Mouse (Mus musculus): ENCODE measurements around the gene A730049H05Rik. TPM values are rescaled to one million over a fixed set of nuclear protein-coding genes. Genes with fewer than 3 reads are reported as not detected.

A730049H05Rik gene
- polyA plus RNA-seq, 1 experiment from 2014 or later: not detected

- WGBS (ENCODE audit: insufficient replicate concordance): 75% methylated on average over 3 of the region's 3 CpGs
These were observed 11.9 kb upstream of the A730049H05Rik start for GRCm38 (mm10) chr6:92804254-92804971.

GRCm38 (mm10) chr6:92809818-92810217, 6.5 kb upstream of the A730049H05Rik start:
- WGBS (ENCODE audit: insufficient replicate concordance): 71% methylated on average over 3 of the region's 3 CpGs
- no peak for TF ChIP-seq CTCF (IDR thresholded peaks at IDR 0.05; ENCODE audit: low read depth)
- no peak for TF ChIP-seq EP300 (IDR thresholded peaks at IDR 0.05; ENCODE audit: low read depth)
- Histone ChIP-seq H3K27me3 (ENCODE audit: insufficient read depth, low read length) (no peaks in the 10 kb centered on the region), H3K9me3 (ENCODE audit: low read length) (no peaks in the 10 kb centered on the region), H3K4me3 (ENCODE audit: low read depth, low read length) (no peak overlapping the region), H3K36me3 (replicated peaks; ENCODE audit: insufficient read depth, low read length) (no peaks in the 10 kb centered on the region), H3K9ac (replicated peaks) (no peak overlapping the region), H3K4me2 (ENCODE audit: low read depth, low read length) (no peak overlapping the region), H3K4me1 (ENCODE audit: insufficient read depth) (no peaks in the 10 kb centered on the region), H3K27ac (ENCODE audit: low read depth) (no peak overlapping the region)
- ATAC-seq (no peak), DNase-seq (no peak)

More at GRCm38 (mm10) chr6:92804254-92804971, 11.9 kb upstream of the A730049H05Rik start:
- Histone ChIP-seq H3K9ac (replicated peaks) (no peak overlapping the region), H3K9me3 (ENCODE audit: low read length) (no peaks in the 10 kb centered on the region), H3K4me2 (ENCODE audit: low read depth, low read length) (no peak overlapping the region), H3K4me1 (ENCODE audit: insufficient read depth) (no peaks in the 10 kb centered on the region), H3K27ac (ENCODE audit: low read depth) (no peak overlapping the region), H3K4me3 (ENCODE audit: low read depth, low read length) (no peak overlapping the region), H3K27me3 (ENCODE audit: insufficient read depth, low read length) (no peaks in the 10 kb centered on the region), H3K36me3 (replicated peaks; ENCODE audit: insufficient read depth, low read length) (no peaks in the 10 kb centered on the region)
- DNase-seq (no peak), ATAC-seq (no peak)
- TF ChIP-seq EP300 (IDR thresholded peaks at IDR 0.05; ENCODE audit: low read depth): no peak
- no peak for TF ChIP-seq CTCF (IDR thresholded peaks at IDR 0.05; ENCODE audit: low read depth)

GRCm38 (mm10) chr6:92810628-92811027, 5.7 kb upstream of the A730049H05Rik start:
- Histone ChIP-seq H3K4me2 (ENCODE audit: low read depth, low read length) (no peak overlapping the region), H3K9me3 (ENCODE audit: low read length) (no peaks in the 10 kb centered on the region), H3K4me3 (ENCODE audit: low read depth, low read length) (no peak overlapping the region), H3K27me3 (ENCODE audit: insufficient read depth, low read length) (no peaks in the 10 kb centered on the region), H3K4me1 (ENCODE audit: insufficient read depth) (no peaks in the 10 kb centered on the region), H3K36me3 (replicated peaks; ENCODE audit: insufficient read depth, low read length) (no peaks in the 10 kb centered on the region), H3K27ac (ENCODE audit: low read depth) (no peak overlapping the region), H3K9ac (replicated peaks) (no peak overlapping the region)
- WGBS (ENCODE audit: insufficient replicate concordance): 79% methylated on average over 2 of the region's 2 CpGs
- no peak for ATAC-seq
- DNase-seq: no peak
- TF ChIP-seq EP300 (IDR thresholded peaks at IDR 0.05; ENCODE audit: low read depth) (no peak), CTCF (IDR thresholded peaks at IDR 0.05; ENCODE audit: low read depth) (no peak)

- no peak for ATAC-seq
- Histone ChIP-seq H3K27me3 (ENCODE audit: insufficient read depth, low read length) (no peaks in the 10 kb centered on the region), H3K9me3 (ENCODE audit: low read length) (no peaks in the 10 kb centered on the region), H3K36me3 (replicated peaks; ENCODE audit: insufficient read depth, low read length) (no peaks in the 10 kb centered on the region), H3K9ac (replicated peaks) (no peak overlapping the region), H3K4me1 (ENCODE audit: insufficient read depth) (no peaks in the 10 kb centered on the region), H3K27ac (ENCODE audit: low read depth) (no peak overlapping the region), H3K4me2 (ENCODE audit: low read depth, low read length) (no peak overlapping the region), H3K4me3 (ENCODE audit: low read depth, low read length) (no peak overlapping the region)
- TF ChIP-seq EP300 (IDR thresholded peaks at IDR 0.05; ENCODE audit: low read depth) (no peak), CTCF (IDR thresholded peaks at IDR 0.05; ENCODE audit: low read depth) (no peak)
- no peak for DNase-seq
These were observed 4.7 kb upstream of the A730049H05Rik start for GRCm38 (mm10) chr6:92811566-92811965.

GRCm38 (mm10) chr6:92812702-92813370, 3.4 kb upstream of the A730049H05Rik start:
- H3K4me2 ChIP-seq (ENCODE audit: low read depth, low read length): no peak overlapping the region
- 65% methylated on average over 2 of the region's 2 CpGs for WGBS (ENCODE audit: insufficient replicate concordance)
- H3K27me3 ChIP-seq (ENCODE audit: insufficient read depth, low read length): no peaks in the 10 kb centered on the region
- no peak overlapping the region for H3K27ac ChIP-seq (ENCODE audit: low read depth)
- no peaks in the 10 kb centered on the region for H3K9me3 ChIP-seq (ENCODE audit: low read length)
- no peak overlapping the region for H3K9ac ChIP-seq (replicated peaks)
- H3K4me3 ChIP-seq (ENCODE audit: low read depth, low read length): no peak overlapping the region
- ATAC-seq (no peak), DNase-seq (no peak)
- TF ChIP-seq EP300 (IDR thresholded peaks at IDR 0.05; ENCODE audit: low read depth) (0 out of 2 replicates have a peak, but pooled peaks have one; percentile 18), CTCF (IDR thresholded peaks at IDR 0.05; ENCODE audit: low read depth) (no peak)
- H3K4me1 ChIP-seq (ENCODE audit: insufficient read depth): no peaks in the 10 kb centered on the region
- no peaks in the 10 kb centered on the region for H3K36me3 ChIP-seq (replicated peaks; ENCODE audit: insufficient read depth, low read length)

GRCm38 (mm10) chr6:92817661-92818060, 1.4 kb downstream of the A730049H05Rik start:
- H3K9ac ChIP-seq (replicated peaks): no peak overlapping the region
- 67% methylated on average over 8 of the region's 8 CpGs for WGBS (ENCODE audit: insufficient replicate concordance)
- TF ChIP-seq EP300 (IDR thresholded peaks at IDR 0.05; ENCODE audit: low read depth) (no peak), CTCF (IDR thresholded peaks at IDR 0.05; ENCODE audit: low read depth) (no peak)
- H3K9me3 ChIP-seq (ENCODE audit: low read length): no peaks in the 10 kb centered on the region
- no peak for ATAC-seq
- DNase-seq: no peak
- H3K27me3 ChIP-seq (ENCODE audit: insufficient read depth, low read length): no peaks in the 10 kb centered on the region
- no peaks in the 10 kb centered on the region for H3K36me3 ChIP-seq (replicated peaks; ENCODE audit: insufficient read depth, low read length)
- H3K4me3 ChIP-seq (ENCODE audit: low read depth, low read length): no peak overlapping the region
- H3K27ac ChIP-seq (ENCODE audit: low read depth): no peak overlapping the region
- no peaks in the 10 kb centered on the region for H3K4me1 ChIP-seq (ENCODE audit: insufficient read depth)
- H3K4me2 ChIP-seq (ENCODE audit: low read depth, low read length): no peak overlapping the region

Data from liver, postnatal 0 days (tissue).